Mouse (Mus musculus) liver, adult 2 months (tissue): ENCODE results near the gene Hyal2. TPM values are rescaled to one million over a fixed set of nuclear protein-coding genes. Genes with fewer than 3 reads are reported as not detected.
A peak's percentile ranks its signal among the peaks of the same experiment; 100 is the strongest.

Experiments used
- DNase-seq: peaks from one replicate; pipeline ENCODE4 v3.0.0-alpha.2; 2011; ENCODE audit warnings: low read depth, low spot score; ENCODE audit errors: extremely low read depth
- H3K27ac ChIP-seq: fragments of 200-500 bp; replicated peaks from 2 replicates; pipeline ENCODE4 v1.5.1; 2012; ENCODE audit warnings: low read depth, mild to moderate bottlenecking, control low read depth, inconsistent platforms, low read length; ENCODE audit not compliant: insufficient read depth
- H3K27me3 ChIP-seq: fragments of 200-500 bp; 2 replicates; pipeline ENCODE4 v1.6.1; 2012; ENCODE audit warnings: mild to moderate bottlenecking, moderate library complexity, low read length, inconsistent platforms; ENCODE audit not compliant: control insufficient read depth, insufficient read depth
- H3K36me3 ChIP-seq: fragments of 200-500 bp; 2 replicates; pipeline ENCODE4 v1.6.1; 2012; ENCODE audit warnings: low read length, inconsistent platforms; ENCODE audit not compliant: control insufficient read depth, insufficient read depth
- H3K4me1 ChIP-seq: fragments of 200-500 bp; 2 replicates; pipeline ENCODE4 v1.6.1; 2011; ENCODE audit warnings: low read length; ENCODE audit not compliant: control insufficient read depth, insufficient read depth
- H3K4me3 ChIP-seq: fragments of 200-500 bp; 2 replicates; pipeline ENCODE4 v1.5.1; 2011; ENCODE audit warnings: low read depth, mild to moderate bottlenecking, control low read depth, low read length, moderate library complexity; ENCODE audit not compliant: insufficient read depth
- H3K79me2 ChIP-seq: fragments of 200-500 bp; 2 replicates; pipeline ENCODE4 v1.6.1; 2012; ENCODE audit warnings: inconsistent platforms, mild to moderate bottlenecking, low read length, moderate library complexity; ENCODE audit not compliant: control insufficient read depth, insufficient read depth
- H3K9ac ChIP-seq: fragments of 200-500 bp; 2 replicates; pipeline ENCODE4 v1.6.1; 2012; ENCODE audit warnings: low read depth, mild to moderate bottlenecking, control low read depth, inconsistent platforms, low read length
- CTCF ChIP-seq: fragments of 200-500 bp; IDR thresholded peaks from 2 replicates; pipeline ENCODE4 v1.5.1; 2011; ENCODE audit warnings: low read depth, low read length, control low read depth
- POLR2A ChIP-seq: fragments of 200-500 bp; IDR thresholded peaks from 2 replicates; pipeline ENCODE4 v1.6.1; 2011; ENCODE audit warnings: low read length, control low read depth; ENCODE audit not compliant: insufficient read depth; ENCODE audit errors: extremely low read depth
- WGBS: fragments of 180-500 bp; shearing (Covaris S2); methylation state at CpG from one replicate; pipeline ENCODE4 v1.1.7; 2018; 5-methylcytosine and 5-hydroxymethylcytosine counted together
- polyA plus RNA-seq: library from polyadenylated mRNA; depleted of rRNA; stranded (reverse); fragments of >200 nt; gene quantifications from 2 replicates; pipeline ENCODE4 v1.2.3, GENCODE M21; 2012
- total RNA-seq: library from RNA; depleted of rRNA; stranded (reverse); fragments of >200 nt; gene quantifications from 2 replicates; pipeline ENCODE4 v1.2.3, GENCODE M21; 2014

Gene Hyal2
- total and polyA plus RNA-seq, 2 experiments: 38.4 to 64.1 TPM

DNA sequence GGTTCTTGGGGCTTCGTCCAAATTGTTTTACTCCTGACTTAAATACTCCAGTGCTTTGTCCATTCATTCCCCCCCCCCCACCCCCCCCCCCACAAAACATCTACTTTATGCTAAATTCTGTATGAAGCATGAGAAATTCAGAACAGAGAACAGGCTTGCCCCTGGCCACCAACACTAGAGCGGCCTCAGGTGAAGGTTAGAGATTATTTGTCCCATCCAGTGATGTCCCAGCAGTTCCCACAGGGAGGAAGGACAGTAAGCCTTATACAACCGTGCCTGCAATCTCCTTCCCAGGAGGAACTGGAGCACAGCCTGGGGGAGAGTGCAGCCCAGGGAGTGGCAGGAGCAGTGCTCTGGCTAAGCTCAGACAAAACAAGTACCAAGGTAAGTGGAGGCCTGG, 10.8 kb downstream of the Hyal2 start, which contains the start of gene Naa80:
Gene Naa80, plus strand, starts transcription at position 301 of the 400 bp plus-strand sequence.
- Histone ChIP-seq H3K9ac (peak within 1 kb of the TSS; percentile 91), H3K79me2 (peaks cover 15% of the 10 kb centered on the region; the same call in 1 of the 2 replicates), H3K36me3 (peaks cover 2% of the 10 kb centered on the region; the same call in 1 of the 2 replicates), H3K4me3 (peak within 1 kb of the TSS; percentile 91), H3K27ac (peak within 1 kb of the TSS; percentile 97), H3K4me1 (peaks cover 28% of the 10 kb centered on the region), H3K27me3 (no peaks in the 10 kb centered on the region)
- no peak for DNase-seq
- WGBS: 24% methylated on average over 3 of the region's 3 CpGs
- no peak for TF ChIP-seq CTCF
- TF ChIP-seq POLR2A: no peak

DNA sequence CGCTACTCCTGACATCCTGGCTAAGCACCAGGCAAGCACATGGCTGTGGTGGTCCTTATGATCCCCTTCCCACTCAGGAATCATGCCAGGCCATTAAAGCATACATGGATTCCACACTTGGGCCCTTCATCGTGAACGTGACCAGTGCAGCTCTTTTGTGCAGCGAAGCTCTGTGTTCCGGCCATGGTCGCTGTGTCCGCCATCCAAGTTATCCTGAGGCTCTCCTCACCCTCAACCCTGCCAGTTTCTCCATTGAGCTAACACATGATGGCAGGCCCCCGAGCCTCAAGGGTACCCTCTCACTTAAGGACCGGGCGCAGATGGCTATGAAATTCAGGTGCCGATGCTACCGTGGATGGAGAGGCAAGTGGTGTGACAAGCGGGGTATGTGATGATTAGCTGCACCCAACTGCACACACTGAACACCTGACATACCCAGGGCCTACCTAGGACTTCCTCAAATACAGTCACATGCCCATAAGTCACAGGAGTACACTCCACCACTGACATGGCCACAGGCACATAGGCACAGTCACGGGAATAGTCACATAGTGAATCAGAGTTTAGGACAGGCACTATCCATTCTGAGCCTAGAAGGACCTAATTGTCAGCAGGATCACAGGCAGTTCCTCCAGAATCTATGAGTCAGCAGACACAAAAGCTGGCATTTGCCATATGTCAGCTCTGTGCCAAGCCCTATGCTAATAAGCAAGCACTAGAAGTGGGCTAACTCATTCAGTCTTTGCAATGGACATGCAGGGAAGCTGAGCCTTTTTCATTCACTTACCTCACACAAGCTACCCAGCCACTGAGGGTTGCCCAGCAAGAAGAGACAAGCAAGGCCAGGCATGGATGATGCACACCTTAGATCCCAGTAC, 11.5 kb downstream of the Hyal2 start:
- TF ChIP-seq CTCF (no peak), POLR2A (no peak)
- no peaks in the 10 kb centered on the region for H3K27me3 ChIP-seq
- H3K79me2 ChIP-seq: peaks cover 15% of the 10 kb centered on the region; the same call in 1 of the 2 replicates
- peak overlapping the region; percentile 20 for H3K27ac ChIP-seq
- peaks cover 2% of the 10 kb centered on the region; the same call in 1 of the 2 replicates for H3K36me3 ChIP-seq
- H3K4me1 ChIP-seq: peaks cover 28% of the 10 kb centered on the region
- WGBS: 91% methylated on average over 14 of the region's 14 CpGs
- peak overlapping the region; percentile 64 for H3K9ac ChIP-seq
- peak overlapping the region; percentile 8 for H3K4me3 ChIP-seq
- DNase-seq: peak; percentile 39

DNA sequence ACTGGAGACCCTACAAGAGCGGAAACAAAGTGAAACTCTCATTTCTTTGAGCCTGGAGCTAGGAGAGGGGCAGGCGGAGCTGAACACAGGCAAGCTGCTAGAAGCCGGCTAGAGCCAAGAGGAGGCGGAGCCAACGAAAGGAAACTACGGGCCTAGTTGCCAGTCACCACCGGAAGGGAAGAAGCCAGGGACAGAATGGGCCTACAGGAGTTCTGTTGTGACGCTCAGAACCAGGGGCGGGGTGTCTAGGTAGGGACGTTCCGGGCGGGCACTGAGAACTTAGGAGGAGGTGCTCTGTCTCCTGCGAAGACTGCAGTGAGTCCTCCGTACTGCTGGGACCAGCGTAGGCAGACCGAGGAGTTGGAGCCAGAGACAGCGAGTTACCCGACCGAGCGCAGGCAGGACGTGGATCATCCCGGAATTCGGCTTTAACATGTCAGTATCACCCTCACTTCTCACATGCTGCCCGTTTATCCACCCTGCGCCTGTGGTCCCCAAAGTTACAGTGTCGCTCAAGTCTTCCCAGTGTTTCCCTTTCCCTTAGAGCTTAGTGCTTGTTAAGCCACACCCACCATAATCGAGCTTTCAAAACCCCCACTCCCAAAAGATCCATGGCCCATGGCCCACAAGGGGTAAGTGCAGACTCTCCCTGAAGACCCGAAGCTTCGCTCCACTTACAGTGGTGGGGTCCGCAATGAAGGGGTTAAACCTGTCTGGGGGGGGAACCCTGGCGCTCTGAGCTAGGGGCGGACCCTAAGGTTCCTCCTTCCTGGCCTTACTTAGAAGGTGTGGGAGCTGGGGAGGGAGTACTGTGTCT, 13.0 kb downstream of the Hyal2 start, which contains the start of gene Hyal3:
Gene Hyal3, plus strand, starts transcription at position 318 of the 817 bp plus-strand sequence.
- peak within 1 kb of the TSS; percentile 57 for H3K27ac ChIP-seq
- TF ChIP-seq POLR2A (peak; percentile 87), CTCF (no peak)
- DNase-seq: peak; percentile 95

DNA sequence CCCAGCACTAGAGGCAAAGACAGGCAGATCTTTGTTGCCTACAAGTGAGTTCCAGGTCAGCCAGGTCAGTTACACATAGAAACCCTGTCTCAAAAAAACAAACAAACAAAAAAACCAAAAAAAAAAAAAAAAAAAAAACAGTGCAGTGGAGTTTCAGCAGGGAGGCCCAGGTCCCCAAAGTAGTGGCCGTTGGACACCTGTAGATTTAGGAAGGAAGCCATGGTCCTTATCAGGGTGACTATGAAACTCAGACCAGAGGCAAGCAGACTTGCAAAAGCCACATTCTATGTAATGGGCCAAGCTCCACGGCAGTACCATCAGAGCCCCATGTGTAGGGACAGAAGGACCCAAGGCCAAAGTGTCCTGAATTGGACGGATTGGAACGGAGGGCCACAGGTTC, 13.8 kb downstream of the Hyal2 start:
- H3K36me3 ChIP-seq: peaks cover 2% of the 10 kb centered on the region; the same call in 1 of the 2 replicates
- peaks cover 21% of the 10 kb centered on the region for H3K4me1 ChIP-seq
- H3K4me3 ChIP-seq: no peak overlapping the region
- WGBS: 33% methylated on average over 4 of the region's 4 CpGs
- H3K27me3 ChIP-seq: no peaks in the 10 kb centered on the region
- TF ChIP-seq POLR2A: no peak
- no peak for TF ChIP-seq CTCF
- H3K9ac ChIP-seq: peak overlapping the region; percentile 74
- peak; percentile 61 for DNase-seq
- H3K79me2 ChIP-seq: peaks cover 15% of the 10 kb centered on the region; the same call in 1 of the 2 replicates
- H3K27ac ChIP-seq: peak overlapping the region; percentile 57

More for the DNA sequence above, 13.0 kb downstream of the Hyal2 start, which contains the start of gene Hyal3:
- peaks cover 15% of the 10 kb centered on the region; the same call in 1 of the 2 replicates for H3K79me2 ChIP-seq
- under 1% methylated on average over 32 of the region's 32 CpGs for WGBS
- H3K36me3 ChIP-seq: peaks cover 2% of the 10 kb centered on the region; the same call in 1 of the 2 replicates
- no peaks in the 10 kb centered on the region for H3K27me3 ChIP-seq
- H3K9ac ChIP-seq: peak within 1 kb of the TSS; percentile 74
- peak within 1 kb of the TSS; percentile 67 for H3K4me3 ChIP-seq
- peaks cover 26% of the 10 kb centered on the region for H3K4me1 ChIP-seq

DNA sequence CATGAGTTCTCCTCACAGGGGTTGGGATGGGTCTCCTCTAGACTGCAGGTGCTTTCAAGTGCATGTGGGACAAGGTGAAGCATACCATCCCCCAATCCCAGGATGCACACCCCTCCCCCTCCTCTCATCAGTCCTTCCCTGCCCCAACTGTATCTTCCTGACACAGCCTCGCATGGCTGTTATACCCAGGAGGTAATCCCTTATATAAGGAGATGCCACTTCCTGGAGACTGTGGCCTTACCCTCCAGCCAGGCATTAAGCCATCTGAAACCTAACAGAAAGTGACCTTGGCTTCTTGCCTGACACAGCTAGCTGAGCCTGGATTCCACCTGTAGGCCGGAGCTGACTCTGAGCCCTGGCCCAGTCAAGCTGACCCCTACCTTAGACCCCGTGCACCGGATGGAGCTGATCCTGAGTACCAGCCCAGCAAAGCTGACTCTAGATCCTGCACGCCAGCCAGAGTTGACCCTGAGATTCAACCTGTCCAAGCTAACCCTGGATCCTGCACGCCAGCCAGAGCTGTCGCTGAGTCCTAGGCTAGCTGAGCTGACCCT, 14.8 kb downstream of the Hyal2 start:
- peak; percentile 80 for DNase-seq
- peak overlapping the region; percentile 28 for H3K27ac ChIP-seq
- TF ChIP-seq POLR2A: no peak
- H3K4me3 ChIP-seq: no peak overlapping the region
- no peaks in the 10 kb centered on the region for H3K27me3 ChIP-seq
- peaks cover 21% of the 10 kb centered on the region for H3K4me1 ChIP-seq
- WGBS: 22% methylated on average over 7 of the region's 7 CpGs
- no peak overlapping the region for H3K9ac ChIP-seq
- peaks cover 2% of the 10 kb centered on the region; the same call in 1 of the 2 replicates for H3K36me3 ChIP-seq
- H3K79me2 ChIP-seq: peaks cover 9% of the 10 kb centered on the region; the same call in 1 of the 2 replicates
